Mouse (Mus musculus) forebrain, embryonic 13.5 days (tissue): ENCODE data around the gene Atp1b2. TPM values are rescaled to one million over a fixed set of nuclear protein-coding genes. Genes with fewer than 3 reads are reported as not detected.

Source experiments
- ATAC-seq: fragments of 200-750 bp; cut with Nextera tagmentation; 2 replicates; pipeline ENCODE4 v1.8.0; 2017
- H3K27ac ChIP-seq: fragments of 300-500 bp; sonication (generic); 2 replicates; pipeline ENCODE4 v1.5.1; 2015; ENCODE audit warnings: inconsistent platforms, mild to moderate bottlenecking, moderate library complexity
- H3K27me3 ChIP-seq: fragments of 300-500 bp; sonication (generic); 2 replicates; pipeline ENCODE4 v1.6.1; 2015; ENCODE audit warnings: mild to moderate bottlenecking, inconsistent platforms
- H3K36me3 ChIP-seq: fragments of 300-500 bp; sonication (generic); 2 replicates; pipeline ENCODE4 v1.6.1; 2015; ENCODE audit warnings: mild to moderate bottlenecking, inconsistent platforms; ENCODE audit not compliant: poor library complexity, severe bottlenecking
- H3K4me1 ChIP-seq: fragments of 300-500 bp; sonication (generic); 2 replicates; pipeline ENCODE4 v1.6.1; 2015; ENCODE audit warnings: inconsistent platforms
- H3K4me2 ChIP-seq: fragments of 300-500 bp; sonication (generic); 2 replicates; pipeline ENCODE4 v1.6.1; 2015; ENCODE audit warnings: inconsistent platforms, mild to moderate bottlenecking, moderate library complexity
- H3K4me3 ChIP-seq: fragments of 300-500 bp; sonication (generic); 2 replicates; pipeline ENCODE4 v1.5.1; 2015; ENCODE audit warnings: mild to moderate bottlenecking, inconsistent platforms
- H3K9ac ChIP-seq: fragments of 300-500 bp; sonication (generic); 2 replicates; pipeline ENCODE4 v1.6.1; 2015; ENCODE audit warnings: mild to moderate bottlenecking, inconsistent platforms
- H3K9me3 ChIP-seq: fragments of 300-500 bp; sonication (generic); replicated peaks from 2 replicates; pipeline ENCODE4 v1.6.1; 2016; ENCODE audit warnings: inconsistent platforms
- WGBS: fragments of 180-500 bp; shearing (Covaris S2); methylation state at CpG from one replicate; pipeline ENCODE4 v1.1.7; 2015; 5-methylcytosine and 5-hydroxymethylcytosine counted together
- polyA plus RNA-seq: library from polyadenylated mRNA; unstranded; fragments of >200 nt; fragmentation: Nextera tagmentation; extraction: Ambion mirVana; gene quantifications from 2 replicates; pipeline ENCODE4 v1.2.1, GENCODE M21; 2015

Atp1b2 gene
- polyA plus RNA-seq, 1 experiment from 2014 or later, result 12.7 TPM

DNA sequence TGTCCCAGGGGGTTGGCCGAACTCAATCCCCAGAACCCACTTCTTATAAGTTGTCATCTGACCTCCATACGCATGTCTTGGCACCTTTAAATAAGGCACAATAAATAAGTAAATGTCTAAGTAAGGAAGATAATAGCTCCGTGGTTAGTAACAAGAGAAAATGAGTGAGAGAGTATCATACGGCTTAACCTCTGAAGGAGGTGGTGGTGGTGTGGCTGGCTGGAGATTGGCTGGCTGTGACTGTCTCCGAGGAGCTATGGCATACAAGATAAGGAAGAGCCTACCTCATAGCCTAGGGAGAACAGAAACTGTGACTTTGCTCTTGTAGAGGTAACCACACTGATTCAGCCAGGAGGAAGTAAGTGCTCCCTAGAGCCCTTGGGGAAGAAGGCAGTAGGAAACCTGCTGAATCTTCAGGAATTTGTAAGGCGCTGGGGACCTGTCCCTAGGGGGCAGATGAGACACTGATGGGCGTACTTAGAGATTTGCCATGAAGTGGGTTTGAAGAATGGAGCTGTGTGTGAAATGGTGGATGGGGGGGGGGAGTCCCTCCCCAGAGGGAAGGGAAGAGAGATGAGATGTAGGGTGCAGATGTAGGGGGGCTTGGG, 19.9 kb downstream of the Atp1b2 start:
- no peak for ATAC-seq
- 84% methylated on average over 7 of the region's 7 CpGs for WGBS
- H3K27ac ChIP-seq, result no peak overlapping the region

GRCm38 (mm10) chr11:69584937-69585336, 20.8 kb downstream of the Atp1b2 start:
- H3K27me3 ChIP-seq, result no peaks in the 10 kb centered on the region
- no peaks in the 10 kb centered on the region for H3K9me3 ChIP-seq
- peaks cover 17% of the 10 kb centered on the region for H3K4me1 ChIP-seq
- H3K9ac ChIP-seq, result no peak overlapping the region
- H3K27ac ChIP-seq, result no peak overlapping the region
- no peak overlapping the region for H3K4me2 ChIP-seq
- WGBS, result 94% methylated on average over 13 of the region's 13 CpGs
- no peak overlapping the region for H3K4me3 ChIP-seq
- ATAC-seq, result no peak
- H3K36me3 ChIP-seq, result peaks cover 37% of the 10 kb centered on the region

More for the DNA sequence above, 19.9 kb downstream of the Atp1b2 start:
- peaks cover 17% of the 10 kb centered on the region for H3K4me1 ChIP-seq
- no peaks in the 10 kb centered on the region for H3K9me3 ChIP-seq
- no peak overlapping the region for H3K4me3 ChIP-seq
- no peaks in the 10 kb centered on the region for H3K27me3 ChIP-seq
- H3K4me2 ChIP-seq, result no peak overlapping the region
- no peak overlapping the region for H3K9ac ChIP-seq
- H3K36me3 ChIP-seq, result peaks cover 45% of the 10 kb centered on the region

DNA sequence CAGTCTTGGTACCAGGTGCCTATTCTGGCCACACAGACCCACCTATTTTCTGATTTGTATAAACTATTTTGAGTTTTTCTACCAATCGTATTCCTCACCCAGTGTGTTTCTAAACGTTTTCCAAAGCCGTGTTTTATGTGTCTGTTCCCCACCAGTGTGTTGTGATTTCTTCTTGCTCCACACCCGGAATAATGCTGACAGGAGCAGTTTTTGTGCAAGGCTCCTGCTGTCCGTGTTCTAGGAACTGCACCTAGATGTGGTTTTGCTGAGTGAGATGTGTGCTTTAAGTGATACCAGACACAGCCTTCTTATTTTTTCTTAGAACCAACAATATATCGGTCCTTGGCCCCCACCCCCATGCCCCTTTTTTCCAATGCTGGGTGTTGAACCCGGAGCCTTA, 21.7 kb downstream of the Atp1b2 start:
- Histone ChIP-seq H3K4me3 (no peak overlapping the region), H3K4me1 (peaks cover 21% of the 10 kb centered on the region), H3K27ac (no peak overlapping the region), H3K36me3 (peaks cover 27% of the 10 kb centered on the region), H3K27me3 (no peaks in the 10 kb centered on the region), H3K9me3 (no peaks in the 10 kb centered on the region), H3K4me2 (no peak overlapping the region), H3K9ac (no peak overlapping the region)
- no peak for ATAC-seq
- 92% methylated on average over 7 of the region's 7 CpGs for WGBS

- Histone ChIP-seq H3K27ac (no peak overlapping the region), H3K4me2 (peak overlapping the region; percentile 91), H3K36me3 (peaks cover 10% of the 10 kb centered on the region), H3K9me3 (no peaks in the 10 kb centered on the region), H3K4me3 (peak overlapping the region; percentile 67), H3K9ac (peak overlapping the region; percentile 88), H3K4me1 (peaks cover 35% of the 10 kb centered on the region), H3K27me3 (no peaks in the 10 kb centered on the region)
- WGBS, result 66% methylated on average over 9 of the region's 9 CpGs
- ATAC-seq, result no peak
These were observed 23.4 kb downstream of the Atp1b2 start for GRCm38 (mm10) chr11:69582230-69582805.

GRCm38 (mm10) chr11:69581814-69582213, 23.9 kb downstream of the Atp1b2 start:
- Histone ChIP-seq H3K9me3 (no peaks in the 10 kb centered on the region), H3K4me3 (peak overlapping the region; percentile 67), H3K9ac (peak overlapping the region; percentile 88), H3K27ac (peak overlapping the region; percentile 97), H3K27me3 (no peaks in the 10 kb centered on the region), H3K4me2 (peak overlapping the region; percentile 91), H3K36me3 (0 out of 2 replicates have a peak, but pooled peaks cover 6% of the 10 kb centered on the region), H3K4me1 (peaks cover 40% of the 10 kb centered on the region)
- ATAC-seq, result no peak
- under 1% methylated on average over 8 of the region's 8 CpGs for WGBS

- no peaks in the 10 kb centered on the region for H3K27me3 ChIP-seq
- H3K36me3 ChIP-seq, result peaks cover 8% of the 10 kb centered on the region; the same call in 1 of the 2 replicates
- H3K9me3 ChIP-seq, result no peaks in the 10 kb centered on the region
- H3K4me3 ChIP-seq, result peak overlapping the region; percentile 67
- ATAC-seq, result peak; percentile 85
- peaks cover 46% of the 10 kb centered on the region for H3K4me1 ChIP-seq
- H3K4me2 ChIP-seq, result peak overlapping the region; percentile 91
- under 1% methylated on average over 36 of the region's 36 CpGs for WGBS
- peak overlapping the region; percentile 97 for H3K27ac ChIP-seq
- peak overlapping the region; percentile 88 for H3K9ac ChIP-seq
These were observed 24.5 kb downstream of the Atp1b2 start for GRCm38 (mm10) chr11:69581147-69581688.

DNA sequence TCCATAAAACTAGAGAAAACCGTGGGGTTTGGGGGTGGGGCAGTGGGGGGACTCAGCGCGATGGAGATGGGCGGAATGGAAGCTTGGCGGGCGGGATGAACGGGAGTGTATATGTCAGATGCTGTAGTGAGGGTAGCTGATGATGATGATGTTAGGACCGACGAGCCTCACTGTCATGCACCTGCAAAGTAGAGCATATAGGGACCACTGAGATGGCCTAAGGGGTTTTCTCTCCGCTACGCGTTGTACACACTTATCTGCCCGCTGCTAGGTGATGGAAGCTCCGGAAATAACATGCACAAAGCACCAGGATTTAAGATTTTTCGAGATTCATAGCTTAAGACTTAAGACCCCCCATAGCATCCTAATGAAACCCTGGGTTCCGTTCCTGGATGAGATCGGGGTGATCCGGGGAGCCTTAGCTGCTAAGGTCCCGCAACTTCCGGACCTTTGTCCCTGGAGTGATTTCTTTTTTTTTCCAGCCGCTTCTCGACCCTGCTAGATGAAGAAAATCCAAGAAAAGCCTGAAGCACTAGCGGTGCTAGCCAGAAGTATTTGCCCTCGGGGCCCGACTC, 25.1 kb downstream of the Atp1b2 start:
- Histone ChIP-seq H3K27ac (peak overlapping the region; percentile 97), H3K27me3 (no peaks in the 10 kb centered on the region), H3K4me3 (peak overlapping the region; percentile 67), H3K4me1 (peaks cover 51% of the 10 kb centered on the region), H3K9ac (peak overlapping the region; percentile 88), H3K36me3 (peaks cover 13% of the 10 kb centered on the region), H3K4me2 (peak overlapping the region; percentile 91), H3K9me3 (no peaks in the 10 kb centered on the region)
- under 1% methylated on average over 25 of the region's 25 CpGs for WGBS
- peak; percentile 9; the same call in 1 of the 2 replicates for ATAC-seq

DNA sequence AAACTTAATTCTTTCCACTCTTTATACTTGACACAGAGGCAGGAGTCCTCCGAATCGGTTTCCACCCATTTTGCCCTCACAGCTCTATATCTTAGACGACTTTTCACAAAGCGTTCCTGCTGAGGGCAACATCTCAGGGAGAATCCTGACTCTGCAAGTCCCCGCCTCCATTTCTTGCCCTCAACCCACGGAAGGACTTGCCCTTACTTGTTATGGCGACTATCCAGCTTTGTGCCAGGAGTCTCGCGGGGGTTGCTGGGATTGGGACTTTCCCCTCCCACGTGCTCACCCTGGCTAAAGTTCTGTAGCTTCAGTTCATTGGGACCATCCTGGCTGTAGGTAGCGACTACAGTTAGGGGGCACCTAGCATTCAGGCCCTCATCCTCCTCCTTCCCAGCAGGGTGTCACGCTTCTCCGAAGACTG, 25.6 kb downstream of the Atp1b2 start, which contains the start of the genes Wrap53 and Trp53:
Gene Wrap53, minus strand, starts transcription at position 165 of the 424 bp plus-strand sequence.
Gene Trp53, plus strand, starts transcription at position 269 of the 424 bp plus-strand sequence.
- peak within 1 kb of the TSS; percentile 91 for H3K4me2 ChIP-seq
- H3K4me3 ChIP-seq, result peak within 1 kb of the TSS; percentile 67
- peak within 1 kb of the TSS; percentile 89 for H3K9ac ChIP-seq
- peak; percentile 59 for ATAC-seq
- H3K4me1 ChIP-seq, result peaks cover 51% of the 10 kb centered on the region
- H3K36me3 ChIP-seq, result peaks cover 16% of the 10 kb centered on the region
- 0% methylated on average over 13 of the region's 13 CpGs for WGBS
- no peaks in the 10 kb centered on the region for H3K9me3 ChIP-seq
- H3K27me3 ChIP-seq, result no peaks in the 10 kb centered on the region
- peak within 1 kb of the TSS; percentile 97 for H3K27ac ChIP-seq

GRCm38 (mm10) chr11:69579128-69580017, 26.4 kb downstream of the Atp1b2 start:
- peak overlapping the region; percentile 67 for H3K4me3 ChIP-seq
- WGBS, result 1% methylated on average over 39 of the region's 39 CpGs
- H3K27ac ChIP-seq, result peak overlapping the region; percentile 97
- ATAC-seq, result peak; percentile 94
- peaks cover 51% of the 10 kb centered on the region for H3K4me1 ChIP-seq
- no peaks in the 10 kb centered on the region for H3K9me3 ChIP-seq
- no peaks in the 10 kb centered on the region for H3K27me3 ChIP-seq
- H3K36me3 ChIP-seq, result peaks cover 16% of the 10 kb centered on the region
- peak overlapping the region; percentile 89 for H3K9ac ChIP-seq
- H3K4me2 ChIP-seq, result peak overlapping the region; percentile 91

DNA sequence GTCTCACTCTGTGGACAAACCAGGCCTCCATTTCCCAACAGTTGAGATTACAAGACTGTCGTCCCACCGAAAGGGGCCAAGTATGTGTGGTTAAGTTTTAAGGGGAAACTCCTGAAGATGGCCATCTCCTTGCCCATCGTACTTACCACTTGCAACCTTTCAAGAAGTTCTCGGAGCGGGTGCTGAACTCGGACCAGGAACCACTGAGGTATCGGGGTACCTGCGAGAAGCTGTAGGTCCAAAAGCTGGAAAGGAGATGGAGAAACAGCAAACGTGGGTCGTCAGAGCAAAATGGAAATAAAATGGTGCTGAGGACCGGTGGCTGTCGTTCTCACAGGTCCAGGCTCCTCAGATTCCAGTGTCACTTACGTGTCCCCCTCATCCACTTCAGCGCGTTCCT, 27.4 kb downstream of the Atp1b2 start:
- peaks cover 16% of the 10 kb centered on the region for H3K36me3 ChIP-seq
- H3K9me3 ChIP-seq, result no peaks in the 10 kb centered on the region
- H3K4me2 ChIP-seq, result peak overlapping the region; percentile 91
- H3K27me3 ChIP-seq, result no peaks in the 10 kb centered on the region
- peak overlapping the region; percentile 67 for H3K4me3 ChIP-seq
- ATAC-seq, result no peak
- 15% methylated on average over 15 of the region's 15 CpGs for WGBS
- peaks cover 49% of the 10 kb centered on the region for H3K4me1 ChIP-seq
- peak overlapping the region; percentile 89 for H3K9ac ChIP-seq
- H3K27ac ChIP-seq, result peak overlapping the region; percentile 32

DNA sequence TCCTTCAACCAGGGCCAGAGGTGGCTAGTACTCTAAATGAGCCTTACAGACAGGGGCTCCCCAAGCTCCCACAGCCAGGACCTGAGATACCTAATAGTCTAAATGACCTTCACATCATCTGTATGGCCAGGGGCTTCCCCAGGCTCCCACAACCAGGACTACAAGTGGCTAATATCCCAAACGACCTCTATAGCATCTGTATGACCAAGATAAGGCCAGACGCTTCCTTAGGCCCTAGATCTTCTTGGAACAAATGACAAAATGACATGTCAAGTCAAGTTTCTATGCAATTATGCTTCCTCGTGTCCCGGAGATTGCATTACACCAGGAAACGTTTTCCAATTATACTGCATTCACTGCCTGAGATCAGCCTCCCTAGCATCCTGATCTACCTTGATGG, 29.4 kb downstream of the Atp1b2 start:
- H3K27ac ChIP-seq, result no peak overlapping the region
- H3K9me3 ChIP-seq, result no peaks in the 10 kb centered on the region
- 81% methylated on average over 5 of the region's 5 CpGs for WGBS
- ATAC-seq, result no peak
- H3K9ac ChIP-seq, result no peak overlapping the region; the same call in 1 of the 2 replicates
- peak overlapping the region; percentile 91 for H3K4me2 ChIP-seq
- H3K27me3 ChIP-seq, result no peaks in the 10 kb centered on the region
- H3K4me1 ChIP-seq, result peaks cover 34% of the 10 kb centered on the region
- peaks cover 31% of the 10 kb centered on the region for H3K36me3 ChIP-seq
- H3K4me3 ChIP-seq, result no peak overlapping the region
